Mouse (Mus musculus) midbrain, embryonic 13.5 days (tissue): ENCODE results near the gene Prex1. TPM values are rescaled to one million over a fixed set of nuclear protein-coding genes. Genes with fewer than 3 reads are reported as not detected.
"Not testable (repeated sequence)": the region's sequence is repeated elsewhere in the genome, so short reads cannot be mapped to it uniquely, and the experiment has no call there.

ENCODE experiments used
- ATAC-seq: fragments of 200-750 bp; cut with Nextera tagmentation; 2 replicates; pipeline ENCODE4 v1.8.0; 2017; ENCODE audit warnings: mild to moderate bottlenecking, moderate TSS enrichment, moderate library complexity
- H3K27ac ChIP-seq: fragments of 300-500 bp; sonication (generic); 2 replicates; pipeline ENCODE4 v1.5.1; 2015; ENCODE audit warnings: inconsistent platforms, mild to moderate bottlenecking, moderate library complexity
- H3K27me3 ChIP-seq: fragments of 300-500 bp; sonication (generic); 2 replicates; pipeline ENCODE4 v1.6.1; 2015; ENCODE audit warnings: mild to moderate bottlenecking, inconsistent platforms
- H3K36me3 ChIP-seq: fragments of 300-500 bp; sonication (generic); 2 replicates; pipeline ENCODE4 v1.6.1; 2015; ENCODE audit warnings: mild to moderate bottlenecking, inconsistent platforms
- H3K4me1 ChIP-seq: fragments of 300-500 bp; sonication (generic); replicated peaks from 2 replicates; pipeline ENCODE4 v1.6.1; 2015; ENCODE audit warnings: inconsistent platforms
- H3K4me2 ChIP-seq: fragments of 300-500 bp; sonication (generic); replicated peaks from 2 replicates; pipeline ENCODE4 v1.6.1; 2015; ENCODE audit warnings: moderate library complexity, mild to moderate bottlenecking, inconsistent platforms
- H3K4me3 ChIP-seq: fragments of 300-500 bp; sonication (generic); replicated peaks from 2 replicates; pipeline ENCODE4 v1.5.1; 2015; ENCODE audit warnings: mild to moderate bottlenecking, inconsistent platforms
- H3K9ac ChIP-seq: fragments of 300-500 bp; sonication (generic); replicated peaks from 2 replicates; pipeline ENCODE4 v1.6.1; 2015; ENCODE audit warnings: mild to moderate bottlenecking, inconsistent platforms
- H3K9me3 ChIP-seq: fragments of 300-500 bp; sonication (generic); 2 replicates; pipeline ENCODE4 v1.6.1; 2016; ENCODE audit warnings: mild to moderate bottlenecking, inconsistent platforms
- WGBS: fragments of 180-500 bp; shearing (Covaris S2); methylation state at CpG from one replicate; pipeline ENCODE4 v1.1.7; 2015; 5-methylcytosine and 5-hydroxymethylcytosine counted together
- polyA plus RNA-seq: library from polyadenylated mRNA; unstranded; fragments of >200 nt; fragmentation: Nextera tagmentation; extraction: Ambion mirVana; gene quantifications from 2 replicates; pipeline ENCODE4 v1.2.1, GENCODE M21; 2015

Prex1 gene
- polyA plus RNA-seq, 1 experiment from 2014 or later, result 21.1 TPM

- no peaks in the 10 kb centered on the region for H3K36me3 ChIP-seq
- no peak for ATAC-seq
- peaks cover 18% of the 10 kb centered on the region for H3K4me1 ChIP-seq
- H3K9ac ChIP-seq, result no peak overlapping the region
- H3K27ac ChIP-seq, result no peak overlapping the region
- H3K27me3 ChIP-seq, result no peaks in the 10 kb centered on the region
- no peaks in the 10 kb centered on the region for H3K9me3 ChIP-seq
- 84% methylated on average over 1 of the region's 1 CpGs for WGBS
- H3K4me2 ChIP-seq, result no peak overlapping the region
- H3K4me3 ChIP-seq, result no peak overlapping the region
Measured at GRCm38 (mm10) chr2:166540216-166540615, 173.4 kb downstream of the Prex1 start.

GRCm38 (mm10) chr2:166536896-166537295 is 176.7 kb downstream of the Prex1 start:
- Histone ChIP-seq H3K9me3 (no peaks in the 10 kb centered on the region), H3K4me2 (no peak overlapping the region), H3K4me1 (peaks cover 14% of the 10 kb centered on the region), H3K4me3 (no peak overlapping the region), H3K27me3 (no peaks in the 10 kb centered on the region), H3K36me3 (no peaks in the 10 kb centered on the region), H3K9ac (no peak overlapping the region), H3K27ac (no peak overlapping the region)
- ATAC-seq, result no peak
- 95% methylated on average over 3 of the region's 3 CpGs for WGBS

- H3K27ac ChIP-seq, result no peak overlapping the region
- no peaks in the 10 kb centered on the region for H3K27me3 ChIP-seq
- no peak for ATAC-seq
- H3K4me2 ChIP-seq, result no peak overlapping the region
- no peaks in the 10 kb centered on the region for H3K36me3 ChIP-seq
- H3K4me3 ChIP-seq, result no peak overlapping the region
- peaks cover under 1% of the 10 kb centered on the region; the same call in 1 of the 2 replicates for H3K9me3 ChIP-seq
- 93% methylated on average over 11 of the region's 11 CpGs for WGBS
- H3K9ac ChIP-seq, result no peak overlapping the region
- 0 out of 2 replicates have a peak, but pooled peaks cover 2% of the 10 kb centered on the region for H3K4me1 ChIP-seq
Measured at GRCm38 (mm10) chr2:166535519-166535918, 178.1 kb downstream of the Prex1 start.

- WGBS, result 96% methylated on average over 9 of the region's 9 CpGs
Measured at GRCm38 (mm10) chr2:166526204-166526603, 187.4 kb downstream of the Prex1 start.

GRCm38 (mm10) chr2:166523156-166523890 is 190.3 kb downstream of the Prex1 start:
- peaks cover 23% of the 10 kb centered on the region for H3K27me3 ChIP-seq
- H3K36me3 ChIP-seq, result no peaks in the 10 kb centered on the region
- no peaks in the 10 kb centered on the region for H3K9me3 ChIP-seq
- H3K27ac ChIP-seq, result peak overlapping the region; percentile 66; the same call in 1 of the 2 replicates
- no peak for ATAC-seq
- H3K4me1 ChIP-seq, result peaks cover 24% of the 10 kb centered on the region
- no peak overlapping the region for H3K4me2 ChIP-seq
- WGBS, result 79% methylated on average over 10 of the region's 10 CpGs
- H3K4me3 ChIP-seq, result no peak overlapping the region
- no peak overlapping the region for H3K9ac ChIP-seq

More at GRCm38 (mm10) chr2:166526204-166526603, 187.4 kb downstream of the Prex1 start:
- peaks cover 8% of the 10 kb centered on the region for H3K9me3 ChIP-seq
- H3K4me2 ChIP-seq, result no peak overlapping the region
- ATAC-seq, result no peak
- H3K4me3 ChIP-seq, result no peak overlapping the region
- 0 out of 2 replicates have a peak, but pooled peaks cover 3% of the 10 kb centered on the region for H3K27me3 ChIP-seq
- no peak overlapping the region for H3K27ac ChIP-seq
- H3K4me1 ChIP-seq, result peaks cover 20% of the 10 kb centered on the region
- H3K36me3 ChIP-seq, result no peaks in the 10 kb centered on the region
- H3K9ac ChIP-seq, result no peak overlapping the region

GRCm38 (mm10) chr2:166522612-166523120 is 191.0 kb downstream of the Prex1 start:
- peaks cover 24% of the 10 kb centered on the region for H3K27me3 ChIP-seq
- no peak overlapping the region for H3K9ac ChIP-seq
- no peak overlapping the region for H3K4me3 ChIP-seq
- H3K4me1 ChIP-seq, result peaks cover 26% of the 10 kb centered on the region
- H3K4me2 ChIP-seq, result no peak overlapping the region
- H3K36me3 ChIP-seq, result no peaks in the 10 kb centered on the region
- peak overlapping the region; percentile 66 for H3K27ac ChIP-seq
- no peaks in the 10 kb centered on the region for H3K9me3 ChIP-seq
- no peak for ATAC-seq
- 90% methylated on average over 15 of the region's 15 CpGs for WGBS

- peak overlapping the region; percentile 3; the same call in 1 of the 2 replicates for H3K4me2 ChIP-seq
Measured at GRCm38 (mm10) chr2:166521878-166522611, 191.6 kb downstream of the Prex1 start.

GRCm38 (mm10) chr2:166521461-166521860 is 192.2 kb downstream of the Prex1 start:
- Histone ChIP-seq H3K4me3 (no peak overlapping the region), H3K36me3 (no peaks in the 10 kb centered on the region), H3K27me3 (peaks cover 25% of the 10 kb centered on the region), H3K4me2 (no peak overlapping the region), H3K9ac (no peak overlapping the region), H3K4me1 (peaks cover 37% of the 10 kb centered on the region), H3K27ac (peak overlapping the region; percentile 46; the same call in 1 of the 2 replicates), H3K9me3 (no peaks in the 10 kb centered on the region)
- ATAC-seq, result no peak
- 93% methylated on average over 5 of the region's 5 CpGs for WGBS

More at GRCm38 (mm10) chr2:166521878-166522611, 191.6 kb downstream of the Prex1 start:
- ATAC-seq, result no peak
- no peak overlapping the region for H3K4me3 ChIP-seq
- no peaks in the 10 kb centered on the region for H3K36me3 ChIP-seq
- no peak overlapping the region for H3K9ac ChIP-seq
- no peaks in the 10 kb centered on the region for H3K9me3 ChIP-seq
- peak overlapping the region; percentile 66 for H3K27ac ChIP-seq
- H3K4me1 ChIP-seq, result peaks cover 32% of the 10 kb centered on the region
- H3K27me3 ChIP-seq, result peaks cover 24% of the 10 kb centered on the region
- 27% methylated on average over 16 of the region's 16 CpGs for WGBS

GRCm38 (mm10) chr2:166520536-166520935 is 193.1 kb downstream of the Prex1 start:
- Histone ChIP-seq H3K9me3 (no peaks in the 10 kb centered on the region), H3K4me2 (no peak overlapping the region), H3K9ac (no peak overlapping the region), H3K27ac (no peak overlapping the region), H3K36me3 (no peaks in the 10 kb centered on the region), H3K4me1 (peaks cover 38% of the 10 kb centered on the region), H3K4me3 (no peak overlapping the region), H3K27me3 (peaks cover 29% of the 10 kb centered on the region)
- no peak for ATAC-seq
- WGBS, result 90% methylated on average over 12 of the region's 12 CpGs

- Histone ChIP-seq H3K4me2 (peak overlapping the region; percentile 32), H3K4me1 (peaks cover 38% of the 10 kb centered on the region), H3K27ac (peak overlapping the region; percentile 56; the same call in 1 of the 2 replicates), H3K27me3 (peaks cover 38% of the 10 kb centered on the region)
- WGBS, result 4% methylated on average over 14 of the region's 17 CpGs
- not testable (repeated sequence) for H3K4me3 ChIP-seq, H3K36me3 ChIP-seq, H3K9me3 ChIP-seq, H3K9ac ChIP-seq
- peak; percentile 58; the same call in 1 of the 2 replicates for ATAC-seq
Measured at GRCm38 (mm10) chr2:166517392-166518174, 196.0 kb downstream of the Prex1 start.

GRCm38 (mm10) chr2:166516818-166517353 is 196.7 kb downstream of the Prex1 start:
- H3K4me3 ChIP-seq, result no peak overlapping the region
- H3K9me3 ChIP-seq, result no peaks in the 10 kb centered on the region
- peaks cover 31% of the 10 kb centered on the region for H3K4me1 ChIP-seq
- ATAC-seq, result no peak
- no peak overlapping the region for H3K9ac ChIP-seq
- no peaks in the 10 kb centered on the region for H3K36me3 ChIP-seq
- H3K27me3 ChIP-seq, result peaks cover 38% of the 10 kb centered on the region
- peak overlapping the region; percentile 32; the same call in 1 of the 2 replicates for H3K4me2 ChIP-seq
- peak overlapping the region; percentile 56; the same call in 1 of the 2 replicates for H3K27ac ChIP-seq
- WGBS, result 23% methylated on average over 6 of the region's 6 CpGs
